Mouse (Mus musculus) kidney, embryonic 14.5 days (tissue): ENCODE data around the gene Capn11. TPM values are rescaled to one million over a fixed set of nuclear protein-coding genes. Genes with fewer than 3 reads are reported as not detected.
"Not testable (repeated sequence)": the region's sequence is repeated elsewhere in the genome, so short reads cannot be mapped to it uniquely, and the experiment has no call there.

ENCODE experiments used
- ATAC-seq: fragments of 200-750 bp; cut with Nextera tagmentation; 2 replicates; pipeline ENCODE4 v1.8.0; 2017; ENCODE audit warnings: moderate number of reproducible peaks, mild to moderate bottlenecking, moderate TSS enrichment, moderate library complexity; ENCODE audit not compliant: low FRiP score, low TSS enrichment
- H3K27ac ChIP-seq: fragments of 300-500 bp; sonication (generic); 2 replicates; pipeline ENCODE4 v1.5.1; 2014; ENCODE audit warnings: low read depth, mild to moderate bottlenecking, low read length, moderate library complexity, mixed read lengths
- H3K27me3 ChIP-seq: fragments of 300-500 bp; sonication (generic); 2 replicates; pipeline ENCODE4 v1.6.1; 2014; ENCODE audit warnings: mild to moderate bottlenecking, low read length; ENCODE audit not compliant: control insufficient read depth, insufficient read depth
- H3K36me3 ChIP-seq: fragments of 300-500 bp; sonication (generic); 2 replicates; pipeline ENCODE4 v1.6.1; 2014; ENCODE audit warnings: low read length, mixed read lengths; ENCODE audit not compliant: control insufficient read depth, insufficient read depth
- H3K4me1 ChIP-seq: fragments of 300-500 bp; sonication (generic); 2 replicates; pipeline ENCODE4 v1.6.1; 2014; ENCODE audit warnings: low read length, mixed read lengths; ENCODE audit not compliant: control insufficient read depth, insufficient read depth
- H3K4me2 ChIP-seq: fragments of 300-500 bp; sonication (generic); replicated peaks from 2 replicates; pipeline ENCODE4 v1.6.1; 2014; ENCODE audit warnings: low read depth, mild to moderate bottlenecking, low read length
- H3K4me3 ChIP-seq: fragments of 300-500 bp; sonication (generic); 2 replicates; pipeline ENCODE4 v1.5.1; 2014; ENCODE audit warnings: mild to moderate bottlenecking, low read length
- H3K9ac ChIP-seq: fragments of 300-500 bp; sonication (generic); 2 replicates; pipeline ENCODE4 v1.6.1; 2014; ENCODE audit warnings: low read depth, mild to moderate bottlenecking, low read length, moderate library complexity
- H3K9me3 ChIP-seq: fragments of 300-500 bp; sonication (generic); 2 replicates; pipeline ENCODE4 v1.6.1; 2016; ENCODE audit warnings: low read length; ENCODE audit not compliant: control insufficient read depth
- WGBS: fragments of 180-500 bp; shearing (Covaris S2); extraction: QIAGEN DNeasy Blood & Tissue Kit; methylation state at CpG from one replicate; pipeline ENCODE4 v1.1.7; 2014; 5-methylcytosine and 5-hydroxymethylcytosine counted together
- polyA plus RNA-seq: library from polyadenylated mRNA; unstranded; fragments of >200 nt; fragmentation: Nextera tagmentation; extraction: Ambion mirVana; gene quantifications from 2 replicates; pipeline ENCODE4 v1.2.1, GENCODE M21; 2014

The Capn11 gene
- polyA plus RNA-seq, 1 experiment from 2014 or later = not detected

- H3K4me3 ChIP-seq = no peak overlapping the region
- ATAC-seq = no peak
- H3K4me2 ChIP-seq = no peak overlapping the region
- no peaks in the 10 kb centered on the region for H3K36me3 ChIP-seq
- H3K4me1 ChIP-seq = peaks cover 8% of the 10 kb centered on the region; the same call in 1 of the 2 replicates
- H3K27ac ChIP-seq = no peak overlapping the region
- H3K27me3 ChIP-seq = no peaks in the 10 kb centered on the region
- no peak overlapping the region for H3K9ac ChIP-seq
- no peaks in the 10 kb centered on the region for H3K9me3 ChIP-seq
- WGBS = 43% methylated on average over 3 of the region's 3 CpGs
Measured at GRCm38 (mm10) chr17:45628160-45628559, 31.0 kb downstream of the Capn11 start.

- H3K9ac ChIP-seq = no peak overlapping the region
- H3K36me3 ChIP-seq = no peaks in the 10 kb centered on the region
- no peak overlapping the region for H3K4me3 ChIP-seq
- no peak overlapping the region for H3K27ac ChIP-seq
- no peaks in the 10 kb centered on the region for H3K27me3 ChIP-seq
- H3K4me1 ChIP-seq = peaks cover 8% of the 10 kb centered on the region; the same call in 1 of the 2 replicates
- no peak overlapping the region; the same call in 1 of the 2 replicates for H3K4me2 ChIP-seq
- WGBS = 28% methylated on average over 15 of the region's 15 CpGs
- ATAC-seq = no peak
- no peaks in the 10 kb centered on the region for H3K9me3 ChIP-seq
Measured at GRCm38 (mm10) chr17:45626577-45627134, 32.5 kb downstream of the Capn11 start.

- not testable (repeated sequence) for H3K4me2 ChIP-seq, H3K36me3 ChIP-seq, H3K4me3 ChIP-seq, H3K9me3 ChIP-seq, H3K9ac ChIP-seq, H3K27ac ChIP-seq, H3K27me3 ChIP-seq, ATAC-seq
- peaks cover 12% of the 10 kb centered on the region; the same call in 1 of the 2 replicates for H3K4me1 ChIP-seq
- WGBS = 93% methylated on average over 8 of the region's 8 CpGs
Measured at GRCm38 (mm10) chr17:45623425-45623824, 35.7 kb downstream of the Capn11 start.

- peak overlapping the region; percentile 25; the same call in 1 of the 2 replicates for H3K4me3 ChIP-seq
- H3K4me1 ChIP-seq = peaks cover 9% of the 10 kb centered on the region; the same call in 1 of the 2 replicates
- peak overlapping the region; percentile 38 for H3K4me2 ChIP-seq
- ATAC-seq = 0 out of 2 replicates have a peak, but pooled peaks have one; percentile 22
- no peaks in the 10 kb centered on the region for H3K9me3 ChIP-seq
- no peaks in the 10 kb centered on the region for H3K27me3 ChIP-seq
- H3K27ac ChIP-seq = peak overlapping the region; percentile 82; the same call in 1 of the 2 replicates
- 15% methylated on average over 20 of the region's 20 CpGs for WGBS
- H3K9ac ChIP-seq = peak overlapping the region; percentile 40; the same call in 1 of the 2 replicates
- no peaks in the 10 kb centered on the region for H3K36me3 ChIP-seq
Measured at GRCm38 (mm10) chr17:45619386-45620256, 39.5 kb downstream of the Capn11 start.

- Histone ChIP-seq H3K4me3 (peak overlapping the region; percentile 25; the same call in 1 of the 2 replicates), H3K4me1 (peaks cover 9% of the 10 kb centered on the region; the same call in 1 of the 2 replicates), H3K36me3 (no peaks in the 10 kb centered on the region), H3K27ac (peak overlapping the region; percentile 82; the same call in 1 of the 2 replicates), H3K9me3 (no peaks in the 10 kb centered on the region), H3K4me2 (peak overlapping the region; percentile 38), H3K9ac (peak overlapping the region; percentile 40; the same call in 1 of the 2 replicates), H3K27me3 (no peaks in the 10 kb centered on the region)
- ATAC-seq = peak; percentile 70
- 16% methylated on average over 8 of the region's 8 CpGs for WGBS
Measured at GRCm38 (mm10) chr17:45618941-45619385, 40.2 kb downstream of the Capn11 start.

GRCm38 (mm10) chr17:45617655-45618054 lies 41.5 kb downstream of the Capn11 start:
- no peaks in the 10 kb centered on the region for H3K9me3 ChIP-seq
- H3K27me3 ChIP-seq = no peaks in the 10 kb centered on the region
- no peak overlapping the region for H3K4me3 ChIP-seq
- peaks cover 9% of the 10 kb centered on the region; the same call in 1 of the 2 replicates for H3K4me1 ChIP-seq
- no peak overlapping the region for H3K9ac ChIP-seq
- 69% methylated on average over 6 of the region's 6 CpGs for WGBS
- no peaks in the 10 kb centered on the region for H3K36me3 ChIP-seq
- ATAC-seq = no peak
- no peak overlapping the region for H3K4me2 ChIP-seq
- no peak overlapping the region for H3K27ac ChIP-seq

GRCm38 (mm10) chr17:45616679-45617078 lies 42.4 kb downstream of the Capn11 start:
- H3K27me3 ChIP-seq = no peaks in the 10 kb centered on the region
- H3K36me3 ChIP-seq = no peaks in the 10 kb centered on the region
- 81% methylated on average over 3 of the region's 3 CpGs for WGBS
- peaks cover 9% of the 10 kb centered on the region; the same call in 1 of the 2 replicates for H3K4me1 ChIP-seq
- no peak for ATAC-seq
- H3K9ac ChIP-seq = no peak overlapping the region
- no peak overlapping the region for H3K27ac ChIP-seq
- no peaks in the 10 kb centered on the region for H3K9me3 ChIP-seq
- no peak overlapping the region for H3K4me3 ChIP-seq
- H3K4me2 ChIP-seq = no peak overlapping the region

- 41% methylated on average over 4 of the region's 4 CpGs for WGBS
- no peak for ATAC-seq
- no peak overlapping the region for H3K9ac ChIP-seq
Measured at GRCm38 (mm10) chr17:45616046-45616650, 43.0 kb downstream of the Capn11 start.

More at GRCm38 (mm10) chr17:45616046-45616650, 43.0 kb downstream of the Capn11 start:
- H3K27me3 ChIP-seq = no peaks in the 10 kb centered on the region
- no peaks in the 10 kb centered on the region for H3K9me3 ChIP-seq
- peaks cover 9% of the 10 kb centered on the region; the same call in 1 of the 2 replicates for H3K4me1 ChIP-seq
- H3K27ac ChIP-seq = no peak overlapping the region
- H3K36me3 ChIP-seq = no peaks in the 10 kb centered on the region
- no peak overlapping the region for H3K4me2 ChIP-seq
- no peak overlapping the region for H3K4me3 ChIP-seq
